Mouse (Mus musculus): ENCODE results near the gene Dnase1l3. TPM values are rescaled to one million over a fixed set of nuclear protein-coding genes. Genes with fewer than 3 reads are reported as not detected.

Dnase1l3 gene
- polyA plus RNA-seq, 1 experiment, result not detected

- Histone ChIP-seq H3K4me1 (peaks cover 12% of the 10 kb centered on the region; the same call in 1 of the 2 replicates), H3K9me3 (no peaks in the 10 kb centered on the region), H3K36me3 (replicated peaks; ENCODE audit: low read length) (no peaks in the 10 kb centered on the region), H3K4me3 (replicated peaks) (no peak overlapping the region), H3K27me3 (replicated peaks) (peaks cover 9% of the 10 kb centered on the region)
- no peak for TF ChIP-seq FLI1 (IDR thresholded peaks at IDR 0.05; ENCODE audit: low read length)
- TF ChIP-seq GATA1 (IDR thresholded peaks at IDR 0.05; ENCODE audit: borderline replicate concordance, low read length), result no peak
These were observed 31.7 kb downstream of the Dnase1l3 start for GRCm38 (mm10) chr14:7962626-7963025.

GRCm38 (mm10) chr14:7961714-7962113 is 32.7 kb downstream of the Dnase1l3 start:
- H3K36me3 ChIP-seq (replicated peaks; ENCODE audit: low read length), result no peaks in the 10 kb centered on the region

GRCm38 (mm10) chr14:7960616-7961015 is 33.8 kb downstream of the Dnase1l3 start:
- Histone ChIP-seq H3K27me3 (replicated peaks) (peaks cover 19% of the 10 kb centered on the region), H3K36me3 (replicated peaks; ENCODE audit: low read length) (no peaks in the 10 kb centered on the region), H3K4me1 (0 out of 2 replicates have a peak, but pooled peaks cover 6% of the 10 kb centered on the region), H3K4me3 (replicated peaks) (no peak overlapping the region), H3K9me3 (no peaks in the 10 kb centered on the region)
- no peak for TF ChIP-seq GATA1 (IDR thresholded peaks at IDR 0.05; ENCODE audit: borderline replicate concordance, low read length)
- TF ChIP-seq FLI1 (IDR thresholded peaks at IDR 0.05; ENCODE audit: low read length), result no peak

More at GRCm38 (mm10) chr14:7961714-7962113, 32.7 kb downstream of the Dnase1l3 start:
- Histone ChIP-seq H3K27me3 (replicated peaks) (peaks cover 14% of the 10 kb centered on the region), H3K4me1 (peaks cover 7% of the 10 kb centered on the region; the same call in 1 of the 2 replicates), H3K4me3 (replicated peaks) (no peak overlapping the region), H3K9me3 (no peaks in the 10 kb centered on the region)
- TF ChIP-seq GATA1 (IDR thresholded peaks at IDR 0.05; ENCODE audit: borderline replicate concordance, low read length), result no peak

- Histone ChIP-seq H3K4me1 (0 out of 2 replicates have a peak, but pooled peaks cover 3% of the 10 kb centered on the region), H3K4me3 (replicated peaks) (no peak within 1 kb of the TSS), H3K9me3 (no peaks in the 10 kb centered on the region), H3K36me3 (replicated peaks; ENCODE audit: low read length) (no peaks in the 10 kb centered on the region), H3K27me3 (replicated peaks) (peaks cover 22% of the 10 kb centered on the region)
- TF ChIP-seq FLI1 (IDR thresholded peaks at IDR 0.05; ENCODE audit: low read length), result no peak
- no peak for TF ChIP-seq GATA1 (IDR thresholded peaks at IDR 0.05; ENCODE audit: borderline replicate concordance, low read length)
These were observed 37.3 kb downstream of the Dnase1l3 start, which contains the start of gene Gm45521 for GRCm38 (mm10) chr14:7957049-7957448. TSS of gene Gm45521 (plus strand) at chr14:7957288.

- peaks cover 20% of the 10 kb centered on the region for H3K27me3 ChIP-seq (replicated peaks)
- H3K9me3 ChIP-seq, result no peaks in the 10 kb centered on the region
- TF ChIP-seq FLI1 (IDR thresholded peaks at IDR 0.05; ENCODE audit: low read length) (no peak), GATA1 (IDR thresholded peaks at IDR 0.05; ENCODE audit: borderline replicate concordance, low read length) (no peak)
- no peak overlapping the region for H3K4me3 ChIP-seq (replicated peaks)
- H3K4me1 ChIP-seq, result 0 out of 2 replicates have a peak, but pooled peaks cover 3% of the 10 kb centered on the region
- H3K36me3 ChIP-seq (replicated peaks; ENCODE audit: low read length), result no peaks in the 10 kb centered on the region
These were observed 37.9 kb downstream of the Dnase1l3 start for GRCm38 (mm10) chr14:7956427-7956826.

- Histone ChIP-seq H3K36me3 (replicated peaks; ENCODE audit: low read length) (peaks cover 4% of the 10 kb centered on the region), H3K4me3 (replicated peaks) (no peak overlapping the region), H3K4me1 (0 out of 2 replicates have a peak, but pooled peaks cover 3% of the 10 kb centered on the region), H3K27me3 (replicated peaks) (peaks cover 20% of the 10 kb centered on the region), H3K9me3 (no peaks in the 10 kb centered on the region)
- no peak for TF ChIP-seq FLI1 (IDR thresholded peaks at IDR 0.05; ENCODE audit: low read length)
- no peak for TF ChIP-seq GATA1 (IDR thresholded peaks at IDR 0.05; ENCODE audit: borderline replicate concordance, low read length)
These were observed 40.3 kb downstream of the Dnase1l3 start for GRCm38 (mm10) chr14:7954071-7954471.

- Histone ChIP-seq H3K27me3 (replicated peaks) (peaks cover 20% of the 10 kb centered on the region), H3K4me3 (replicated peaks) (no peak overlapping the region), H3K4me1 (no peaks in the 10 kb centered on the region), H3K9me3 (no peaks in the 10 kb centered on the region), H3K36me3 (replicated peaks; ENCODE audit: low read length) (peaks cover 4% of the 10 kb centered on the region)
- TF ChIP-seq FLI1 (IDR thresholded peaks at IDR 0.05; ENCODE audit: low read length) (no peak), GATA1 (IDR thresholded peaks at IDR 0.05; ENCODE audit: borderline replicate concordance, low read length) (no peak)
These were observed 41.6 kb downstream of the Dnase1l3 start for GRCm38 (mm10) chr14:7952610-7953254.

GRCm38 (mm10) chr14:7951234-7951633 is 43.1 kb downstream of the Dnase1l3 start:
- Histone ChIP-seq H3K36me3 (replicated peaks; ENCODE audit: low read length) (peaks cover 4% of the 10 kb centered on the region), H3K4me3 (replicated peaks) (no peak overlapping the region), H3K9me3 (no peaks in the 10 kb centered on the region), H3K27me3 (replicated peaks) (peaks cover 8% of the 10 kb centered on the region), H3K4me1 (no peaks in the 10 kb centered on the region)
- TF ChIP-seq FLI1 (IDR thresholded peaks at IDR 0.05; ENCODE audit: low read length) (no peak), GATA1 (IDR thresholded peaks at IDR 0.05; ENCODE audit: borderline replicate concordance, low read length) (no peak)

GRCm38 (mm10) chr14:7945261-7945660 is 49.1 kb downstream of the Dnase1l3 start:
- peaks cover 32% of the 10 kb centered on the region for H3K4me1 ChIP-seq
- H3K9me3 ChIP-seq, result no peaks in the 10 kb centered on the region
- H3K27me3 ChIP-seq (replicated peaks), result peaks cover 2% of the 10 kb centered on the region
- TF ChIP-seq GATA1 (IDR thresholded peaks at IDR 0.05; ENCODE audit: borderline replicate concordance, low read length) (no peak), FLI1 (IDR thresholded peaks at IDR 0.05; ENCODE audit: low read length) (no peak)
- peaks cover 10% of the 10 kb centered on the region for H3K36me3 ChIP-seq (replicated peaks; ENCODE audit: low read length)
- peak overlapping the region; percentile 8 for H3K4me3 ChIP-seq (replicated peaks)

- no peaks in the 10 kb centered on the region for H3K9me3 ChIP-seq
- H3K4me1 ChIP-seq, result peaks cover 32% of the 10 kb centered on the region
- TF ChIP-seq FLI1 (IDR thresholded peaks at IDR 0.05; ENCODE audit: low read length) (no peak), GATA1 (IDR thresholded peaks at IDR 0.05; ENCODE audit: borderline replicate concordance, low read length) (no peak)
- H3K36me3 ChIP-seq (replicated peaks; ENCODE audit: low read length), result peaks cover 10% of the 10 kb centered on the region
- H3K4me3 ChIP-seq (replicated peaks), result no peak overlapping the region
- peaks cover 2% of the 10 kb centered on the region for H3K27me3 ChIP-seq (replicated peaks)
These were observed 49.9 kb downstream of the Dnase1l3 start for GRCm38 (mm10) chr14:7944349-7945039.

Data from megakaryocyte, embryonic 14.5 days (primary cell).